In genomic region chr7:37149711-37150110, GRCm38 (mm10) we compare ENCODE assay signal across 14 mouse cellular contexts.
DNase-seq lines count a peak whose midpoint lies in the region; ATAC-seq and TF ChIP-seq lines count a peak whose summit lies in the region.
"Had no signal": no experiment of that assay in that cellular context is flagged by ENCODE, and none has a peak within 500 bp of the region (broad histone marks: within the 10 kb centered on the region; RNA-seq: fewer than 3 reads in every experiment).

No protein-coding gene starts in this region.

- no peaks in the 10 kb centered on the region for H3K27me3 ChIP-seq in hindbrain, embryonic 13.5 days
- no peaks in the 10 kb centered on the region for H3K27me3 ChIP-seq in hindbrain, embryonic 11.5 days (ENCODE audit: control insufficient read depth, insufficient read depth, low read length)
- no peaks in the 10 kb centered on the region for H3K27me3 ChIP-seq in lung, embryonic 14.5 days (ENCODE audit: insufficient read depth, low read length)
- no peaks in the 10 kb centered on the region for H3K27me3 ChIP-seq in hindbrain, postnatal 0 days (ENCODE audit: insufficient read depth, low read length)
- H3K27me3 ChIP-seq: liver, embryonic 13.5 days had no signal

- peak; percentile 49; the same call in 1 of the 2 replicates for ATAC-seq in hindbrain, embryonic 13.5 days (ENCODE audit: low FRiP score)
- ATAC-seq in hindbrain, embryonic 11.5 days (ENCODE audit: low FRiP score): no peak
- no peak for ATAC-seq in lung, embryonic 14.5 days (ENCODE audit: insufficient read depth)
- ATAC-seq in hindbrain, postnatal 0 days: peak; percentile 81
- ATAC-seq: intestine, embryonic 16.5 days had no signal

- no peaks in the 10 kb centered on the region for H3K36me3 ChIP-seq in hindbrain, embryonic 13.5 days
- H3K36me3 ChIP-seq in hindbrain, embryonic 11.5 days (ENCODE audit: control insufficient read depth, insufficient read depth, low read length): no peaks in the 10 kb centered on the region
- H3K36me3 ChIP-seq in lung, embryonic 14.5 days (ENCODE audit: insufficient read depth): no peaks in the 10 kb centered on the region
- H3K36me3 ChIP-seq in hindbrain, postnatal 0 days (ENCODE audit: insufficient read depth, low read length): no peaks in the 10 kb centered on the region
- H3K36me3 ChIP-seq: liver, embryonic 13.5 days had no signal

- no peak overlapping the region for H3K4me2 ChIP-seq in hindbrain, embryonic 13.5 days
- no peak overlapping the region for H3K4me2 ChIP-seq in hindbrain, embryonic 11.5 days (replicated peaks; ENCODE audit: low read depth, low read length)
- H3K4me2 ChIP-seq in lung, embryonic 14.5 days: no peak overlapping the region
- no peak overlapping the region for H3K4me2 ChIP-seq in hindbrain, postnatal 0 days (ENCODE audit: low read depth, low read length)
- H3K4me2 ChIP-seq: liver, embryonic 13.5 days had no signal

- peaks cover 5% of the 10 kb centered on the region for H3K4me1 ChIP-seq in hindbrain, embryonic 13.5 days (replicated peaks)
- no peaks in the 10 kb centered on the region for H3K4me1 ChIP-seq in hindbrain, embryonic 11.5 days (replicated peaks; ENCODE audit: control insufficient read depth, insufficient read depth, low read length)
- H3K4me1 ChIP-seq in lung, embryonic 14.5 days (ENCODE audit: insufficient read depth): no peaks in the 10 kb centered on the region
- no peaks in the 10 kb centered on the region for H3K4me1 ChIP-seq in hindbrain, postnatal 0 days (ENCODE audit: insufficient read depth, low read length)
- H3K4me1 ChIP-seq: liver, embryonic 13.5 days had no signal

- H3K9ac ChIP-seq in hindbrain, embryonic 13.5 days: no peak overlapping the region
- no peak overlapping the region for H3K9ac ChIP-seq in hindbrain, embryonic 11.5 days (ENCODE audit: low read depth, low read length)
- H3K9ac ChIP-seq in lung, embryonic 14.5 days: no peak overlapping the region
- H3K9ac ChIP-seq in hindbrain, postnatal 0 days (replicated peaks; ENCODE audit: low read length): no peak overlapping the region
- H3K9ac ChIP-seq: liver, embryonic 13.5 days had no signal

- WGBS in hindbrain, embryonic 13.5 days: 74% methylated on average over 5 of the region's 5 CpGs
- 84% methylated on average over 5 of the region's 5 CpGs for WGBS in hindbrain, embryonic 11.5 days
- 46% methylated on average over 5 of the region's 5 CpGs for WGBS in lung, embryonic 14.5 days
- 48% methylated on average over 5 of the region's 5 CpGs for WGBS in hindbrain, postnatal 0 days

- H3K9me3 ChIP-seq in hindbrain, embryonic 13.5 days: no peaks in the 10 kb centered on the region
- H3K9me3 ChIP-seq in hindbrain, embryonic 11.5 days (ENCODE audit: control insufficient read depth, low read length): no peaks in the 10 kb centered on the region
- no peaks in the 10 kb centered on the region for H3K9me3 ChIP-seq in lung, embryonic 14.5 days (ENCODE audit: low read depth, low read length)
- H3K9me3 ChIP-seq in hindbrain, postnatal 0 days (ENCODE audit: low read length): no peaks in the 10 kb centered on the region
- H3K9me3 ChIP-seq: liver, embryonic 13.5 days had no signal

- no peak overlapping the region for H3K4me3 ChIP-seq in hindbrain, embryonic 13.5 days
- no peak overlapping the region for H3K4me3 ChIP-seq in hindbrain, embryonic 11.5 days (ENCODE audit: low read depth, low read length)
- H3K4me3 ChIP-seq in lung, embryonic 14.5 days (ENCODE audit: low read depth, low read length): no peak overlapping the region
- H3K4me3 ChIP-seq in hindbrain, postnatal 0 days (ENCODE audit: low read length): no peak overlapping the region
- H3K4me3 ChIP-seq: layer of hippocampus, adult 2 months; liver, embryonic 13.5 days had no signal

- no peak for TF ChIP-seq CTCF in lung, embryonic 14.5 days (IDR thresholded peaks at IDR 0.05; ENCODE audit: low read depth)
- TF ChIP-seq CTCF in hindbrain, postnatal 0 days (IDR thresholded peaks at IDR 0.05; ENCODE audit: low read depth): no peak

- peak; percentile 10 for DNase-seq in adrenal gland, postnatal 25 days
- no peak for DNase-seq in adrenal gland, postnatal 4 days (ENCODE audit: low spot score in 2 of 2)
- DNase-seq in hindbrain, embryonic 11.5 days (ENCODE audit: low spot score): no peak
- DNase-seq in lung, embryonic 14.5 days: peak; percentile 74
- no peak for DNase-seq in lung, adult 18-20 months
- DNase-seq in hindbrain, postnatal 0 days (ENCODE audit: low spot score): peak; percentile 81
- DNase-seq in thymus, postnatal 0 days (ENCODE audit: low spot score): no peak
- DNase-seq: adrenal gland, postnatal 36 days; heart, postnatal 10 days; liver, embryonic 13.5 days; thymus, adult 2 months had no signal

- H3K27ac ChIP-seq in hindbrain, embryonic 13.5 days: 0 out of 2 replicates have a peak overlapping the region, but pooled peaks have one; percentile 23
- no peak overlapping the region for H3K27ac ChIP-seq in hindbrain, embryonic 11.5 days (ENCODE audit: low read depth, low read length)
- no peak overlapping the region for H3K27ac ChIP-seq in lung, embryonic 14.5 days (ENCODE audit: low read depth)
- no peak overlapping the region for H3K27ac ChIP-seq in hindbrain, postnatal 0 days
- H3K27ac ChIP-seq: layer of hippocampus, adult 2 months; liver, embryonic 13.5 days had no signal

Comparison
In these comparisons a context has a peak if more than half of its experiments do, and no peak if none do; other contexts are left out.
1. DNase-seq: peak in adrenal gland, postnatal 25 days (single experiment), lung, embryonic 14.5 days (single experiment) and hindbrain, postnatal 0 days (single experiment); none in adrenal gland, postnatal 4 days (0 of 2), hindbrain, embryonic 11.5 days (single experiment), lung, adult 18-20 months (0 of 2) and thymus, postnatal 0 days (single experiment).
2. ATAC-seq: peak in hindbrain, embryonic 13.5 days (single experiment) and hindbrain, postnatal 0 days (single experiment); none in hindbrain, embryonic 11.5 days (single experiment) and lung, embryonic 14.5 days (single experiment).